Mouse (Mus musculus) MEL (cell line): Measurements from ENCODE around the gene Muc13. TPM values are rescaled to one million over a fixed set of nuclear protein-coding genes. Genes with fewer than 3 reads are reported as not detected.

ENCODE experiments used
- DNase-seq: peaks from one replicate; pipeline ENCODE4 v3.0.0; 2011; ENCODE audit warnings: low read depth, low spot score
- H3K27ac ChIP-seq: 2 replicates; pipeline ENCODE4 v1.5.1; 2012; ENCODE audit warnings: low read depth, mild to moderate bottlenecking, control low read depth, low read length, moderate library complexity; ENCODE audit not compliant: control insufficient read depth
- H3K27me3 ChIP-seq, 2 experiments: fragments of 150-350 bp in 1 of 2; sonication (generic) in 1 of 2; 2 replicates each; pipeline ENCODE4 v1.6.1; 2012; ENCODE audit warnings: low read length in 2 of 2, mild to moderate bottlenecking in 2 of 2, improper control_type of control experiment in 1 of 2, moderate library complexity in 1 of 2; ENCODE audit not compliant: insufficient read depth in 2 of 2, control insufficient read depth in 1 of 2
- H3K36me3 ChIP-seq, 2 experiments: 2 replicates each; pipeline ENCODE4 v1.6.1; 2012 to 2014; ENCODE audit warnings: low read length in 2 of 2, improper control_type of control experiment in 1 of 2, inconsistent platforms in 1 of 2, mild to moderate bottlenecking in 1 of 2; ENCODE audit not compliant: insufficient read depth in 2 of 2, control insufficient read depth in 1 of 2
- H3K4me1 ChIP-seq, 2 experiments: fragments of 150-350 bp in 1 of 2; sonication (generic) in 1 of 2; 2 replicates each; pipeline ENCODE4 v1.6.1; 2012; ENCODE audit warnings: low read length in 2 of 2, improper control_type of control experiment in 1 of 2, mild to moderate bottlenecking in 1 of 2; ENCODE audit not compliant: insufficient read depth in 2 of 2, control insufficient read depth in 1 of 2
- H3K4me3 ChIP-seq, 2 experiments: fragments of 150-350 bp in 1 of 2; sonication (generic) in 1 of 2; 2 replicates each; pipeline ENCODE4 v1.5.1; 2012; ENCODE audit warnings: low read depth in 2 of 2, low read length in 2 of 2, mild to moderate bottlenecking in 2 of 2, moderate library complexity in 2 of 2, control low read depth in 1 of 2, improper control_type of control experiment in 1 of 2; ENCODE audit not compliant: control insufficient read depth in 1 of 2, insufficient read depth in 1 of 2
- H3K79me2 ChIP-seq: 2 replicates; pipeline ENCODE4 v1.6.1; 2012; ENCODE audit warnings: mild to moderate bottlenecking, low read length, moderate library complexity; ENCODE audit not compliant: control insufficient read depth, poor library complexity, insufficient read depth
- H3K9ac ChIP-seq: 2 replicates; pipeline ENCODE4 v1.6.1; 2012; ENCODE audit warnings: low read depth, mild to moderate bottlenecking, control low read depth, low read length, moderate library complexity; ENCODE audit not compliant: control insufficient read depth, poor library complexity, severe bottlenecking
- H3K9me3 ChIP-seq: fragments of 150-350 bp; sonication (generic); replicated peaks from 2 replicates; pipeline ENCODE4 v1.6.1; 2012; ENCODE audit warnings: mild to moderate bottlenecking, low read length, improper control_type of control experiment, moderate library complexity; ENCODE audit not compliant: insufficient read depth
- CHD2 ChIP-seq: IDR thresholded peaks from 2 replicates; pipeline ENCODE4 v1.6.1; 2011; ENCODE audit warnings: low read length, improper control_type of control experiment
- CTCF ChIP-seq, 3 experiments: IDR thresholded peaks in 2 of 3; conservative IDR thresholded peaks in 1 of 3; 2 replicates each; pipeline ENCODE4 v1.5.1; 2011 to 2012; ENCODE audit warnings: low read length in 3 of 3, low read depth in 2 of 3, mild to moderate bottlenecking in 2 of 3, improper control_type of control experiment in 1 of 3, inconsistent platforms in 1 of 3, mixed read lengths in 1 of 3, moderate library complexity in 1 of 3; ENCODE audit not compliant: control insufficient read depth in 1 of 3, insufficient read depth in 1 of 3, poor library complexity in 1 of 3, severe bottlenecking in 1 of 3
- ETS1 ChIP-seq: IDR thresholded peaks from 2 replicates; pipeline ENCODE4 v1.6.1; 2012; ENCODE audit warnings: low read depth, mild to moderate bottlenecking, inconsistent platforms, low read length, improper control_type of control experiment, moderate library complexity
- GABPA ChIP-seq: IDR thresholded peaks from 2 replicates; pipeline ENCODE4 v1.6.1; 2012; ENCODE audit warnings: low read depth, mild to moderate bottlenecking, inconsistent platforms, low read length, improper control_type of control experiment, moderate library complexity
- GATA1 ChIP-seq: IDR thresholded peaks from 2 replicates; pipeline ENCODE4 v1.6.1; 2011; ENCODE audit warnings: low read depth, low read length, improper control_type of control experiment
- HCFC1 ChIP-seq: IDR thresholded peaks from 2 replicates; pipeline ENCODE4 v1.6.1; 2012; ENCODE audit warnings: low read depth, mild to moderate bottlenecking, inconsistent platforms, low read length, improper control_type of control experiment, moderate library complexity
- KAT2A ChIP-seq: conservative IDR thresholded peaks from 2 replicates; pipeline ENCODE4 v1.6.1; 2012; ENCODE audit warnings: low read depth, low read length, improper control_type of control experiment, inconsistent platforms
- MAX ChIP-seq: IDR thresholded peaks from 2 replicates; pipeline ENCODE4 v1.6.1; 2011; ENCODE audit warnings: low read length, improper control_type of control experiment
- MYC ChIP-seq: IDR thresholded peaks from 2 replicates; pipeline ENCODE4 v1.6.1; 2011; ENCODE audit warnings: low read depth, mild to moderate bottlenecking, low read length, improper control_type of control experiment, moderate library complexity
- NELFE ChIP-seq: IDR thresholded peaks from 2 replicates; pipeline ENCODE4 v1.6.1; 2011; ENCODE audit warnings: low read depth, low read length, improper control_type of control experiment
- POLR2A ChIP-seq, 2 experiments: IDR thresholded peaks; 2 replicates each; pipeline ENCODE4 v1.6.1; 2011 to 2012; ENCODE audit warnings: low read length in 2 of 2, mild to moderate bottlenecking in 2 of 2, control low read depth in 1 of 2, improper control_type of control experiment in 1 of 2, low read depth in 1 of 2, moderate library complexity in 1 of 2; ENCODE audit not compliant: control insufficient read depth in 1 of 2, insufficient read depth in 1 of 2, poor library complexity in 1 of 2
- POLR2AphosphoS2 ChIP-seq: IDR thresholded peaks from 2 replicates; pipeline ENCODE4 v1.6.1; 2011; ENCODE audit warnings: low read length, improper control_type of control experiment
- RCOR1 ChIP-seq: IDR thresholded peaks from 2 replicates; pipeline ENCODE4 v1.6.1; 2012; ENCODE audit warnings: low read depth, mild to moderate bottlenecking, inconsistent platforms, low read length, improper control_type of control experiment
- TAL1 ChIP-seq: IDR thresholded peaks from 2 replicates; pipeline ENCODE4 v1.6.1; 2012; ENCODE audit warnings: mild to moderate bottlenecking, inconsistent platforms, low read length, moderate library complexity, mixed read lengths
- TBP ChIP-seq: IDR thresholded peaks from 2 replicates; pipeline ENCODE4 v1.8.0; 2011; ENCODE audit warnings: low read depth, low read length, improper control_type of control experiment
- USF2 ChIP-seq, 2 experiments: IDR thresholded peaks; 2 replicates each; pipeline ENCODE4 v1.6.1; 2011 to 2012; ENCODE audit warnings: improper control_type of control experiment in 2 of 2, low read length in 2 of 2, borderline replicate concordance in 1 of 2, inconsistent platforms in 1 of 2, low read depth in 1 of 2, mild to moderate bottlenecking in 1 of 2; ENCODE audit not compliant: insufficient read depth in 1 of 2
- ZC3H11A ChIP-seq: IDR thresholded peaks from 2 replicates; pipeline ENCODE4 v1.6.1; 2012; ENCODE audit warnings: low read depth, mild to moderate bottlenecking, inconsistent platforms, low read length, improper control_type of control experiment
- ZMIZ1 ChIP-seq: IDR thresholded peaks from 2 replicates; pipeline ENCODE4 v1.6.1; 2012; ENCODE audit warnings: low read depth, mild to moderate bottlenecking, inconsistent platforms, low read length, improper control_type of control experiment, moderate library complexity
- ZNF384 ChIP-seq: IDR thresholded peaks from 2 replicates; pipeline ENCODE4 v1.6.1; 2012; ENCODE audit warnings: low read depth, mild to moderate bottlenecking, inconsistent platforms, low read length, improper control_type of control experiment
- polyA plus RNA-seq, 2 experiments: library from polyadenylated mRNA; stranded (reverse) in 1 of 2; unstranded in 1 of 2; fragments of >175 nt in 1 of 2; fragments of >200 nt in 1 of 2; gene quantifications; 2 replicates each; pipeline versions ENCODE4 v1.2.1 to v1.2.4; 2012; ENCODE audit warnings: low replicate concordance in 2 of 2, low read depth in 1 of 2; ENCODE audit not compliant: insufficient read length in 2 of 2, insufficient read depth in 1 of 2, missing spikeins in 1 of 2
- total RNA-seq: library from RNA; depleted of rRNA; stranded (reverse); fragments of 300-350 nt; gene quantifications from 2 replicates; pipeline ENCODE4 v1.2.3, GENCODE M21; 2012

The Muc13 gene
- total and polyA plus RNA-seq, 3 experiments: 59.5 to 129 TPM; not detected in 1

GRCm38 (mm10) chr16:33859988-33860700, 66.3 kb downstream of the Muc13 start:
- TF ChIP-seq KAT2A (no peak), GABPA (no peak), CTCF (IDR thresholded peaks at IDR 0.05 in 2 of 3, conservative IDR thresholded peaks at IDR 0.05 in 1 of 3; ENCODE audit: control insufficient read depth in 1 of 3, insufficient read depth in 1 of 3, low read depth in 2 of 3, low read length in 3 of 3, poor library complexity in 1 of 3, severe bottlenecking in 1 of 3) (peak in 2 of 3 experiments; percentile 17 to 32; a peak in 3 of 6 replicates)
- no peaks in the 10 kb centered on the region for H3K79me2 ChIP-seq

GRCm38 (mm10) chr16:33862406-33862805, 68.6 kb downstream of the Muc13 start:
- no peak overlapping the region for H3K9ac ChIP-seq

More at GRCm38 (mm10) chr16:33859988-33860700, 66.3 kb downstream of the Muc13 start:
- Histone ChIP-seq H3K36me3 (peaks cover 0 to 4% of the 10 kb centered on the region in 2 experiments; a peak in 1 of 4 replicates), H3K4me1 (peaks cover 0 to 16% of the 10 kb centered on the region in 2 experiments; a peak in 2 of 4 replicates), H3K4me3 (no peak overlapping the region), H3K9ac (no peak overlapping the region), H3K27me3 (no peaks in the 10 kb centered on the region), H3K9me3 (no peaks in the 10 kb centered on the region), H3K27ac (no peak overlapping the region)
- DNase-seq: peak; percentile 36

DNA sequence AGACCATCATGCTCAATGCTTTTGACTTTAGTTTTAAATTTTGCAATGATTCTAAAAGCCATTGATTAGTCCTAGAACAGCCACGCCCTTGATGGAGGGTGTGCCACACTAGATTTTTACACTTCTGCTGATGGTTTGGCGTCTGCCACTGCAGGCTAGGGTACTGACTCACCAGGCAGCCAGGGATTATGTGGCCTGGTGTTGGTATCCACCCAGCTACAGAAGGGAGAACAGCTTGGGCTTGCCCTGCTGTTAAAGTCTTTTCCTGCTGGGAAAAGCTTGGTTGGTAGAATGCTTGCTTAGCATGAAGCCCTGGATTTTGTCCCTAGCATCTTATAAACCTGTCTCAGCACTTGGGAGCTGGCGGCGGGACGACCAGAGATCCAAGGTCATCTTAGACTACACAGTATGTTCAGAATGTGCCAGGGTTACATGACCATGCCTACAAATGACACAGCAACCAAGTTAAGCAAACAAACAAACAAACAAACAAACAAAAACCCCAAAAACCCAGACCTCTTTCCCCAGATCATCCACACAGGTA, 69.4 kb downstream of the Muc13 start:
- Histone ChIP-seq H3K4me1 (peaks cover 0 to 13% of the 10 kb centered on the region in 2 experiments; a peak in 2 of 4 replicates), H3K27me3 (no peaks in the 10 kb centered on the region; a peak in 2 of 4 replicates)
- no peak for DNase-seq

More at GRCm38 (mm10) chr16:33862406-33862805, 68.6 kb downstream of the Muc13 start:
- no peak overlapping the region for H3K4me3 ChIP-seq
- no peak overlapping the region for H3K27ac ChIP-seq
- no peak for TF ChIP-seq GATA1
- TF ChIP-seq ZMIZ1: no peak
- no peak for TF ChIP-seq CHD2
- TF ChIP-seq POLR2AphosphoS2: no peak
- no peak for TF ChIP-seq MYC
- TF ChIP-seq HCFC1: no peak
- no peak for TF ChIP-seq MAX
- no peak for TF ChIP-seq NELFE
- TF ChIP-seq ZC3H11A: no peak
- no peak for TF ChIP-seq USF2 (IDR thresholded peaks at IDR 0.05; ENCODE audit: borderline replicate concordance in 1 of 2, insufficient read depth in 1 of 2, low read depth in 1 of 2, low read length in 2 of 2)
- no peak for TF ChIP-seq RCOR1
- no peak for TF ChIP-seq ETS1
- TF ChIP-seq POLR2A (IDR thresholded peaks at IDR 0.05; ENCODE audit: control insufficient read depth in 1 of 2, insufficient read depth in 1 of 2, low read depth in 1 of 2, low read length in 2 of 2, poor library complexity in 1 of 2): no peak
- no peak for TF ChIP-seq TAL1
- no peak for TF ChIP-seq ZNF384
- TF ChIP-seq, all 39 proteins: peak for 0
- no peaks in the 10 kb centered on the region for H3K9me3 ChIP-seq
- H3K4me1 ChIP-seq: peaks cover 0 to 13% of the 10 kb centered on the region in 2 experiments; a peak in 2 of 4 replicates
- H3K36me3 ChIP-seq: peaks cover 0 to 4% of the 10 kb centered on the region in 2 experiments; a peak in 1 of 4 replicates
- DNase-seq: no peak
- H3K27me3 ChIP-seq: no peaks in the 10 kb centered on the region; a peak in 1 of 4 replicates
- H3K79me2 ChIP-seq: no peaks in the 10 kb centered on the region

More for the DNA sequence above, 69.4 kb downstream of the Muc13 start:
- Histone ChIP-seq H3K9me3 (no peaks in the 10 kb centered on the region), H3K79me2 (no peaks in the 10 kb centered on the region), H3K9ac (no peak overlapping the region), H3K36me3 (peaks cover 0 to 4% of the 10 kb centered on the region in 2 experiments; a peak in 1 of 4 replicates), H3K4me3 (no peak overlapping the region), H3K27ac (no peak overlapping the region)
- TF ChIP-seq TBP: no peak
- TF ChIP-seq KAT2A: no peak
